Mouse (Mus musculus): ENCODE data around the gene Prph2.

Gene Prph2

DNA sequence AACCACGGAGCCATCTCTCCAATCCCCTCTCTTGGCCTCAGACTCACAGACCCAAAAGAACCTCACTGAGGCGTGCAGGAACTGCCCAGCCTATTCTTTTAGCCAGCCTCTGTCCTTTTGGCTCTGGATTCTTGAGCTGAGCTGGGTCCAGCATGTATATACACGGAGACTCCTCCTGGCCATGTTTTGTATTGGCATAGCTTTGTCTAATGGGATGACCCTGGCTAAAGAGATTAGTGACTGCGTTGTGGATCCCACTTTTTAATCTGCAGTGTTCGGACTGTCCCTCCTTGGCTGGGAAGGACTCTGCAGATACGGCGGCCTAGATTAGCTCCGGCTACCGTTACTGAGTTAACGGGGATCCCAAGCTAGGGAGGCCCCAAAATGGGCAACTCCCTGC is at the start of gene Prph2:
TSS of gene Prph2 (plus strand) at position 274 of the 400 bp plus-strand sequence.
- no peak for DNase-seq

DNA sequence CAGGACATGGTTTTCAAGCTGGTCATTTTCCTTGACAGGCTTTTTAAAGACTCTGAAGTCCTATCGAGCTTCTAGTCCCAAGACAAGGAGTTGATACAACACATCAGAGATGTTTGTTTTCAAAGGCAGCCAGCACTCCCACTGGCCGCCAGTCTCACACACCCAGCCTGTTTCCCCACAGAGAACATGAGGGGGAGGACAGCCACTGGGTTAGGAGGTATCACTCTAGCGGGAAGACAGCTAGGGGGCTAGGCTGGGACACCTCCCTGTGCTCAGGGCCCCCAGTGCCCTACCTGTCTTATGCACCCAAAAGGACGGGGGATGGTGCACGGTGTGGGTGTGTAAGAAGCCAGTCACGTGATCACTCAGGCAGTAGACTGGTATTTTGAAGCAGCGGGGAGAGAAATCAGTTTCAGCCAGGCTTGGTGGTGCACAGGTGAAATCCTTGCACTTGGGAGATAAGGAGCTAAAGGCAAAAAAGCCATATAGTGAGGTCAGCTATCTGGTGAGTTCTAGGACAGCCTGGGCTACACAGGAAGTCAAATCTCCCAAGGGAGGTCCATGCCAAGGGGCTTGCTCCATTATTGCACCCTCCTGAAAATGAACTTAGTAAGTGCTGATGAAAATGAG is 45.6 kb upstream of the Prph2 start:
- DNase-seq, result no peak

DNA sequence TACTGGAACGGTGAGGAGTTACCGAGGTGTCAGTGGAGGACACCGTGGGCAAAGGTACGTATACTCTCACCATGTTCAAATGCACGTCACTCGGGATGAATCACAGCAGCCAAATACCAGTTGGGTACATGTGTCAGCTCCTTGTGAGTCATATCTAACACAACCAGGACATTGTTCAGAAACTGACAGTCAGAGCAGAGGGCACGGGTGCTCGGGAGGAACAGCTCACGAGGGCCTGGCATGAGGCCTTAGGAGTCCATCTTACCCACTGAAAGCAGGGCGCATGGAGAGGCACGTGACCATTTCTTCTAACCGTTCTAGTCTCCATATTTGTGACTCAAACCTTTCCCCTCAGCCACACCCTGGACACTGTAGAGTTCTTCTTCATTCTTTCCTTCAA is 43.4 kb upstream of the Prph2 start:
- no peak for DNase-seq

DNA sequence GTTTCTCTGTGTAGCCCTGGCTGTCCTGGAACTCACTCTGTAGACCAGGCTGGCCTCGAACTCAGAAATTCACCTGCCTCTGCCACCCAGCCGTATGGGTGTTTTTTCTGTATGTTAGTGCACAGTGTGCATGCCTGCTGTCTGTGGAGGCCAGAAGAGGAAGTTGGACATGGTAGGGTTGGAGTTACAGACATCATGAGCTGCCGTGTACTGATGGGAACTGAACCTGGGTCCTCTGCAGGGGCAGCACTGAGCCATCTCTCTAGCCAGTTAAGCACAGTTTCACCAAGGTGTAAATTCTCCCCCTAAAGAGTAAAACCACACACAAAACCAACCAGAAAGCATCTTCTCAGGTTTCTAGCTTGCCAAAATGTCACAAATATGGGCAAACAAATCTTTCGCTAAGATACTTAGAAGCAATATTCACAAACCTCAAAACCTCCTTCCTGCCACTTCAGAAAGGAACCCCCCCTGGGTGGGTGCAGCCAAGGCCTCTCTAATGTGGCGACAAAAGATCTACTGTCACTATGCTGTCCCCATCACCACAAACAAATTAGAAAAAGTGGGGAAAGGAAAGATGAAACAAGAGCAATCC is 40.0 kb upstream of the Prph2 start:
- no peak for DNase-seq

DNA sequence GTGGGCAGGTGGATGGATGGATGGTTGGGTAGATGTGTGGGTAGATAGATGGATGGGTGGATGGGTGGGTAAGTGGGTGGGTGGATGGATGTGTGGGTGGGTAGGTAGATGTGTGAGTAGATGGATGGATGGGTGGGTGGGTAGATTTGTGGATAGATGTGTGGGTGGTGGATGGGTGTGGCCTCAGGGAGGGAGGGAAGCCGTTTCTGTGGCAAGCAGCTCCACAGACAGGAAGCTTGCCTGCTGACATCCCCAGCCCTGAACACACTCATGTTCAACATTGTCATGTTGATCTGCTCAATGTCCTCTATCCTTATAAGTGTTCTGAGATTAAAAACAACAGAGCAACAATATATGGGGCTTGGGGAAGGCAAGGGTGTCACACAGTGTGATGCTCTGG is 39.3 kb upstream of the Prph2 start:
- no peak for DNase-seq

DNA sequence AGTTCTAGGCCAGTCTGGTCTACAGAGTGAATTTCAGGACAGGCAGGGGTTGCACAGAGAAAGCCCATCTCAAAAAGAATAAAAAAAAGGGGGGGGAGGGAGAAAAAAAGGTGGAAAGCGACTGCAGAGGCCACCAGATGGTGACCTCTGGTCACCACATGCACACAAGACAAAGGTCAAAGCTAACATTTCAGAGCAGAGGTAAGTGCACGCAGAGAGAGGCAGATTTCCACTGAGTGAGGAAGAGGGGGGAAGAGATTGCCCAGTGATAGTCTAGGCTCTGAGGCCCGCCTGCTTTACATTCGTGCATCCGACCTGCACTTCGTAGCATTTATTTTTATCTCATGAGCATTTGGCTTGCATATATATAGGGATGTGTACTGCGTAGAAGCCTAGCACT is 37.5 kb upstream of the Prph2 start:
- no peak for DNase-seq

DNA sequence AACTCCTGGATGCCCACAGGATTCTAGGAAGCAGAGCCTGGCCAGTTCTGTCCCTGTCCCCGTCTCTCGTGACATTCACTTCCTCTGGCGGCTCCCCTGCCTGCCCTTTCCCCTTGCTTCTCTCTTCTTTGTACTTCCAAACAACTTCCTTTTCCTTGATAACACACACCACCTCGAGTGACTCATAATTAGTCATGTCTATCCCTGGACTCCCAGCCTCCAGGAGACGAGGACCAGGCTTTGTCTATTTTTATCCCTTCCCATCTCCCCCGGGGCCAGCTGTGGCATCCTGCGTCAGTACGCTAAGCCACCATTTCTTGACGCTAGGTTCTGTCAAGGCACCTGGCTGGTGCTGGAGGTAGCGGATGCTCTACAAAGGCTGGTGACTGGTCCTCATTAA is 36.1 kb upstream of the Prph2 start:
- peak; percentile 34 for DNase-seq

DNA sequence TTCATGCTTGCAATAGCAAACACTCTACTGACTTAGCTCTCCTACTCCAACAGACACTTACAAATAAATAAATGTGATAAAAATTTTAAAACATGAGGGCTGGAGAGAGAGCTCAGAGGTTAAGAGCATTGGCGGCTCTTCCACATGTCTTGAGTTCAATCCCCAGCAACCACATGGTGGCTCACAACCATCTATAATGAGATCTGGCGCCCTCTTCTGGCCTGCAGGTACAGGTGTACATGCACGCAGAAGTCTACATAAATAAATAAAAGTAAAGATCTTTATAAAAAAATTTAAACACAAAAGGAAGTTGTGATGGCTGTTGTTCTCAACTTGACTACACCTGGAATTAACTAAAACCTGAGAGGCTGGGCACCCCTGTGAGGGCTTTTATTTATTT is 34.6 kb upstream of the Prph2 start:
- DNase-seq, result no peak

DNA sequence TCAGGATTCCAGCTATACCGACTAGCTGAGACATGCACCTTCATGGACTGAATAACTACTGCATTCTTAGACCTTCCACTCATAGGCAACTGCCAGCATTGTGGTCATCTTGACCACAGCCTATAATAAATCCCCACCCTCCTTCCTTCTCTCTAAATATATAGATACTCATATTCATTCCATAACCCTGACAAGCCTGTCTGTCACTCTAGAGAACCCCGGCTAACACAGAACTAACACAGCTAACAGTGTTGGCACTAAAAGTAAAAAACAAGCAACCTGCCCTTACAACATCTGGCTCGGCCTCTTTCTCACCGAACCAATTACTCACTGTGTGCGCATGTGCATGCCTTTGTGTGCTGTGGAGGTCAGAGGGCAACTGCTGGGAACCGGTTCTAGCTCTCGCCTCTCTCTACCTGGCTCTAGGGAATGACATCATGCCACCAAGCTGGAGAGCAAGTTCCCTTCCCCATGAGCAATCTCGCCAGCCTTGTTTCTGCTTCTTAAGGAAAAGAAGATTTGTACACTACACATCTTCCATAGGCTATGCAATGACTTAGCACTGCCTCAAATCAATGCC is 33.8 kb upstream of the Prph2 start:
- DNase-seq, result peak; percentile 39

DNA sequence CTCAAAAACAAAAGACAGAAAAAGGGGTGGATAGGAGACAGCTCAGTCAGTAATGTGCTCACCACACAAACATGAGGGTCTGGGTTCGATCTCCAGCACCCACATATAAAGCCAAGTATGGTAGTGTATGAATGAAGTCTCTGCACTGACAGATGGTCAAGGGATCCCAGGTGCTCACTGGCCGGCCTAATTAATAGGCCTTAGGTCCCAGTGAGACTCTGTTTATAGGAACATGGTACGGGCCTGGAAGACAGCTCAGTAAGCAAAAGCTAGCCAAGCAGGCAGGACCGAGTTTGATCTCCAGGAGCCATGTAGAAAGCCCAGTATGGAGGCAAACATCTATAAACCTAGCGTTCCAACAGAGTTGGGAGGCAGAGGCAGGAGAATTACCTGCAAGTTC is 33.2 kb upstream of the Prph2 start:
- no peak for DNase-seq

DNA sequence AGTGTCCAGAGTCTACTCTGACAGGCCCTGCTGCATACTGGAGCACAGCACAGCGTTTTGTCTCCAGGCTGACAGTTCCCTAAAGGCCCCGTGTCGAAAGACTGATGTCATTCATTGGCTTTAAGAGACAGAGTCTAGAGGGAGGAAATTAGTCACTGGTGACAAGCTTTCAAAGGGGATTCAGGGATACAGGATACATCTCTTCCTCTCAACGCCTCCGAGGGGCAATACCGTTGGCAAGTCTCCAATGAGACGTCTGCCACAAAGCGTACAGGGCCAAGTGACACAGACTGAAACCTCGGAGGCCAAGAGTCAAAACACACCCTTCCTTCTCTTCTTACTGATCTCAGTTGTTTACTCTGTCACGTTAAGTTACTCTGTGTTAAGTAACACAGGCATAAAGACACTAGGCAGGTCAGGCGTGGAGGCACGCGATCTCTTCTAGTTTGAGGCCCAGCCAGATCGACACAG is 30.4 kb upstream of the Prph2 start:
- no peak for DNase-seq

DNA sequence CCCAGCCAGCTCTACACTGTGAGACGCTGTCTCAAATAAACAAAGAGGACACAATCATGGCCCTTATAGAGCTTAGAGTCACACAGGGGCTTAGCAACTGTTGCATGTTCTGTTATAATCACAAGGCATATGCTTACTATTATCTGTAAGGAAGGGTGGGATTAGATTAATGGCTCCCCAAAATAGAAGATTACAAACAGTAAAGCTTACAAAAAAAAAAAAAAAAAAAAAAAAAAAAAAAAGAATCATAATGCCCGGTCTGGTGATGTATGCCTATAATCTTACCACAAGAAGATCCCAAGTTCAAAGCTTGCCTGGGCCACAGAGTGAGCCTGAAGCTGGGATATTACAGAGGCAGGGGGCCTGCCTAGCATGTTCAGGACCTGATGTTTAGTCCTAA is 29.9 kb upstream of the Prph2 start:
- no peak for DNase-seq

DNA sequence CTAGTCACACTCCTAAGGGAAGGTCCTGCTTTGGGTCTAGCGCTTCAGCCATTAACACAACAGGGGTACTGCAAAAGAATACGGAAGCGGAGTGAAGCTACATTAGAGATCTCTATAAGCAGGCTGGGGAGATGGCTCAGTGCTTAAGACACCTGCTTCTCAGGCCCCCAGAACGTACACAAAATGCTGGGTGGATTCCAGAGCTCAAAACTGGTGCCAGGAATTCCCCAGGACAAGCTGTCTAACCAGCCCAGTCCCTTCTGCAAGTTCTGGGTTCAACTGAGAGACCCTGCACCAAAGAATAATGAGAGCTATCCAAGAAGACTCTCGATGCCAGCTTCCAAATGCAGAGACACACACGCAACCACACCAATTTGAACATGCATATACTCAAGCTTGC is 28.5 kb upstream of the Prph2 start:
- no peak for DNase-seq

DNA sequence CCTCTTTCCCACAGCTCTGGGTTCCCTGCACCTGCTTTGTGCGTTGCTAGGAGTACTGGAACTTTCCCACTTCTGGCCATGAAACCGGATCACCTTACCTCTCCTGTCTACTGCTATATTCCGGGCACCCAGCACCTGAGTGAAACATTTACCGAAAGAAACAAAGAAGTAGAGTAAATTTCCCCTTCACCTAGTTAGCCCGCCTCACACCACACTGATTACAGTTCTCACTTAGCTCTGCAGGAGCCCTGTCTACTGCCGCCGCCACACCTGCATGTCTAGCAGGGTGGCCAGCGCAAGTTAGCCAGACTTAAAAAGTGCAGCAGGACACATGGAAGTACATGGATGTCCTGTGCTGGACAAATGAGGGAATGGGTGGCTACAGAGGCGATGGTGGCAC is 27.2 kb upstream of the Prph2 start:
- no peak for DNase-seq

DNA sequence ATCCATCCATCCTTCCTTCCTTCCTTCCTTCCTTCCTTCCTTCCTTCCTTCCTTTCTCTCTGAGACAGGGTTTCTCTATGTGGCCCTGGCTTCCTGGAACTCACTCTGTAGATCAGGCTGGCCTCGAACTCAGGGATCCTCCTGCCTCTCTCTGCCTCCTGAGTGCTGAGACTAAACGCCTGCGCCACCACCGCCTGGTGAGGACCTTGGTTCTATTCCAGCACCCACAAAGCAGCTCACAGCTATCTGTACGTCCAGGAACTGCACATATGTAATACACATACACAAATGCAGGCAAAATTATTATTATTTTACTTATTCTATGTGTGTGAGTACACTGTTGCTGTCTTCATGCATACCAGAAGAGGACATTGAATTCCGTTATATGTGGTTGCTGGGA is 25.5 kb upstream of the Prph2 start:
- no peak for DNase-seq

DNA sequence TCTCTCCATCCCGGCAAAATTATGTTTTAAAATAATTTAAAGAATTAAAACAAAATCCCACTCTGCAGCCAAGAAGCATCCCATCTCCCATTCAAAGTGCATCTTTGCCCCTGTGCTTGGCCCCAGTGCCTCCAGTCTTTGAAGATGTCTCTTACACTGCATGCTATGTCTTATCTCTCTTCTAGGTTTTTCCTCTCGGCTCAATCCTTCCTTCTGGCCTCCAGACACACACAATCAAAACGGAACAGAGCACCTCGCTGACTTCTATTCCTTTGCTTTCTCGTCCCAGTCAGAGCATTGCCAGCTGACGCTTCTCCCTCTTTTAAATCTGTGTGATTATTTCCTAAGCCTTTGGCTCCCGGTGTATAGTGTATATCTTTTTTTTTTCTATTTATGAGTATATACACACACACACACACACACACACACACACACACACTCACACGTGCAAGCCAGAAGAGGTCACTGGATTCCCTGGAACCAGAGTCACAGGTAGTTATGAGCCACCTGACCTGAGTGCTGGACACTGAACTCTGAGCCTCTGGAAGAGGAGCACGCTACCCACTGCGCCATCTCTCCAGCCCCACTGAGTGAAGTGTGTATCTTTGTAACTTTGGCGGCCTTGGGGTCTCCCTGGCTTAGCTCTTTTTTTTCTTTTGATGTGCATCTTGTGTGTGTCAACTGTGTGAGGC is 24.9 kb upstream of the Prph2 start:
- no peak for DNase-seq

DNA sequence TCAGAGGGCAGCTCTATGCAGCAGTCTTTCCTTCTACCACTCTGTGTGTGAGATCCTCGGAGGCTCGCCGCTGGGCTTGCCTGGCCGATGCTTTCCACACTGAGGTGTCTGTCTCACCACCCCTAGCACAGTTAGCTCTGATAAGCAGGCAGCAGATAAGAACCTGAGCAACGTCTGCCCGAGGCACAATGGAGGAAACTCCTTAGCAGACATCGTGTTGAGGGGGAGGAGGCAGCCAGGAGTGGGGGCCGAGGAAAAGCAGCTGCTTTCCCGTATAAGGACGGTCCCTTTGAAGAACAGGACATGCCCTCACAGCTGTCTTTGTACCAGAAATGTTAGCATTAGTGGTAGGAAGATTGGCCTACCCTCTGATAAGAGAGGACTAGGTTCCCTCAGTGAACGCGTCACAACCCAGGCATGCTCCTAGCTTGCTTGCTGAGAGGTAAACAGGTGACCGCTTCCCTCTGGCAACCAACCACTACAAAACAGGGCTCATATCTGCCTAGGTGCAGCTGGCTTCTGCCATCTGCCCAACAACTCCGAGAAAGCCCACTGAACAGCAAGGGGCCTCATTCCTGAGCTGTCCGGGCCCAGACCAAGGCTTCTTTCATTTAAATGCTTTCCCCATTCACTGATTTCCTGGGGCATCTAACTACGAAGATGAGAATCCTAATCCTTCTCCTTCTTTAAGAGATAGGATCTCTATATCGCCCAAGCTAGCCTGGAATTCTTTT is 24.2 kb upstream of the Prph2 start:
- no peak for DNase-seq

DNA sequence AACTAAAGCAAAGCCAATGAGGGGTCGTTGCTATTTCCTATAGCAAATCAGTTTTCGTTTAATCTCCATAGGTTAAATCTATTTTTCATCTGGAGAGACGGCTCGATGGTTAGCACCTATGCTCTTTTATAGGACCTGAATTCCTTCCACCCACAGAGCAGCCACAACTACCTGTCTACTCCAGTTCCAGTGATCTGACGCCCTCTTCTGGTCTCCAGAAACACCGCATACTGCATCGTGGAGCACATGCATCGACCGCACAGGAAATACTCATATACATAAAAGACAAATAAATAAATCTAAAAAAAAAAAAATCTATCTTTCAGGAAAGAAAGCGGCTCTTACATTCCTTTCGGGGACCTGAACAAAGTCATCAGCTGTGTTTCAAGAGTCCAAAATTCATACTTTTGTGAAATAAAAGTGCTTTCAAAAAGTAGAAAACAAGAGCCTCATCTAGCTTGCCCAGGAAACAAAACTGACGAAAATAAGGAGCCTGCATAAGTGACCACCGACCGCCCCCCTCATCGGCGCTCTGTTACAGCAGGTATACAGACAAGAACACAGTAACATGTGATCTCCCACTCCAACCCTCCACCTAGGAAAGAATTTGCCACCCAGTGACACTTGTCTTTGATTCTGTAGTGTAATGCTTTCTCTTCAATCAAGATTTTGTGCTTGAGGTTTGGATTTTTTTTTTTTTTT is 21.6 kb upstream of the Prph2 start:
- peak; percentile 60 for DNase-seq

DNA sequence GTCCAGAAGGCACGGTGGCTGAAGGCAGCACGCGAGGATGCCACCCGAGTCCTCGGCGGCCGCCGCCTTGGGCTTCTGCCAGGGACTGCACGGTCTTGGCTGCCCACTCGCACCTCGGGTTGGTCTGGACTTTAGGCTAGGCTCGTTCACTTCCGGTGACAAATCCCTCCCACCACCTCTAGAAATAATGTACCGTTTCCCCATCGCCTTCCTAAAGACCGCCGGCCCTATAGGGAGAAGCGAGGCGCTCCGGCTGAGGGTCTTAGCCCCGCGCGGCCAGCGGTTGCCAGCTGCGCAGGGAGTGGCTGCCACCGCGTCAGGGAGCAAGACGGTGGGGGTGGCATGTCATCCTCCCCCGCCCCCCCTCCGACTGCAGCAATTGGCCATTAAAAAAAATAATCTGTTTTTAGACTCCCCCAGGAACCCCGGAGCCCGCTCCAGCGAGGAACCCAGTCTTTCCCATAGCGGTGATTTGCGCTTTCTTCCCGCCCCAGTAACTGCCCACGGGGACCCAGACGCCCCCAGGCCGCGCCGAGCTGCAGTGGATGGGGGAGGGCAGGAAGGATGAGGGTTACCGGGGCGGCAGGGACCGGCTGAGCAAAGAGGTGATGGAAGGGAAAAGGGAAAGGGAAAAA is 20.7 kb upstream of the Prph2 start:
- peak; percentile 84 for DNase-seq

DNA sequence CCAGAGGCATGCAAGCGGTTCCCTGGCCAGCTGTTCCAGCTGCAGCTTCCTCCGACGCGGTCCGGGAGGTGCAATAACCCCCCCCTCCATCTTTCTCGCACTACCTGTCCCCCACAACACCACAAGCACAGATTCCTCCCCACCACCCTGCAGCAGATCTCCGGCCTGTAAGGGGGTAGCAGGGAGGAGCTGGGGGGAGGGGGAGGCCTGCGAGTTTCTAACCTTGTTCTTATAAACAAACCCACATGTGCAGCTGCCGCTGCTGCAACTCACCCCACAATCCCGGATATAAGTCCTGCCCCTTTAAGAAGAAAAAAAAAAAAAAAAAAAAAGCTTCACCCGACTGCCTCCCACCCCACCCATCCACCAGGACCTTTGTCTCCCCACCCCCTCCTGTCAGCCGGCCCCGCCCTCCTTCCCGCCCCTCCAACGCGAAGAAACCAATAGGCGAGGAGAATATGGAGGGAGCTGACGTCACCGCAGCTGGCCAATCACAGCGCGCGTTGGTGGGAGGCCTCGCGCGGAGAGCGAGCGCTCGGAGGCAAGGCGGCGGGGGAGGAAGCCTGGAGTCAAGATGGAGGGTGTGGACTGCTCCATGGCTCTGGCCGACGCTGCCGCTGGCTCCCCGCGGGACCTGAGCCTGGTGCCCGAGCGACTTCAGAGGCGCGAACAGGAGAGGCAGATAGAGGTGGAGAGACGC is 20.0 kb upstream of the Prph2 start, which contains the start of gene Tbcc:
TSS of gene Tbcc (plus strand) at position 569 of the 700 bp plus-strand sequence.
- DNase-seq, result peak; percentile 98

DNA sequence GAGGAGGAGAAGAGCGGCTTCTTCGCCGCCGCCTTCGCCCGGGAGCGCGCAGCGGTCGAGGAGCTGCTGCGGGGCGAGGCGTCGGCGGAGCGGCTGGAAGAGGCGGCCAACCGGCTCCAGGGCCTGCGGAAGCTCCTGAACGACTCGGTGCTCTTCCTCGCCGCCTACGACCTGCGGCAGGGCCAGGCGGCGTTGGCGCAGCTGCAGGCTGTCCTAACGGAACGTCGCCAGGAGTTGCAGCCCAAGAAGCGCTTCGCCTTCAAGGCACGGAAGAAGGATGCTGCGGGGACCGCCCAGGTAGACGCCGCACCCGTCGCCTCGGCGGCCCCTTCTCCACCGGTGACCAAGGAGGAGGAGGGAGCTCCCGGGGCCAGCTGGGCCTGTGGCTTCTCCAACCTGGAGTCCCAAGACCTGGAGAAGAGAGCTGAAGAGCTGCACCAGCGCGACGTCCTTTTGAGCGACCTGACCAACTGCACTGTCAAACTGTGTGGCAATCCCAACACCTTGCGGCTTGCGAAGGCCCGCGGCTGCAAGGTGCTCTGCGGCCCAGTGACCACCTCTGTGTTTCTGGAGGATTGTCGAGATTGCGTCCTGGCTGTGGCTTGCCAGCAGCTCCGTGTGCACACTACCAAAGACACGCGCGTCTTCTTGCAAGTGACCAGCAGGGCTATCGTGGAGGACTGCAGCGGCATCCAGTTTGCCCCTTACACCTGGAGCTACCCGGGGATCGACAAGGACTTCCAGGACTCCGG is 19.2 kb upstream of the Prph2 start:
- DNase-seq, result peak; percentile 34
